Mouse (Mus musculus) cerebellum, postnatal 36 days (tissue): ENCODE measurements at regions not wholly inside any gene's neighbourhood (a gene's known extent, or its start where the extent isn't known, plus 50 kb on each side); places are given as distances from the start of the nearest gene placed in this dataset.

ENCODE experiments used
- DNase-seq, 2 experiments: peaks; one replicate each; pipeline ENCODE4 v3.0.0; 2021 to 2022; ENCODE audit warnings: mixed read lengths in 2 of 2

DNA sequence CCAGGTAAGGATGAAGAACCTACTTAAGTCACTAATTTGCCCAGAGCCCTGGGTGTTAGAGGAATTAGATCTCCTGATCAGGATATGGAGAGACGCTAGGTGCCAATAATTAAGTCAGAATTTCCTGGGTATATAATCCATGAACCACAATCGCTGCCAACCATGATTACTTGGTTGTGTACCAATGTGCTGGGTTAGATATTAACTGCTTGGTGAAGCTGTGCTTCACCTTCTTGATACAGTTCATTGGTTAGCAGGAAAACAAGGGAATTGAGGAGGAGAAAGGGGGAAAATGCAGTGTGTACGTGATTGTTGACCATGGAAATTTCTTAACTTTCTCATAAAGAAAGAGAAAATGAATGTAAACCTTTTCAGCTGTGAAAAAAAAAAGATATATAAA, 961.7 kb upstream of the Slc39a10 start:
- DNase-seq: no peak

- DNase-seq: no peak
These were observed 961.3 kb upstream of the Slc39a10 start for GRCm38 (mm10) chr1:47853911-47854310.

DNA sequence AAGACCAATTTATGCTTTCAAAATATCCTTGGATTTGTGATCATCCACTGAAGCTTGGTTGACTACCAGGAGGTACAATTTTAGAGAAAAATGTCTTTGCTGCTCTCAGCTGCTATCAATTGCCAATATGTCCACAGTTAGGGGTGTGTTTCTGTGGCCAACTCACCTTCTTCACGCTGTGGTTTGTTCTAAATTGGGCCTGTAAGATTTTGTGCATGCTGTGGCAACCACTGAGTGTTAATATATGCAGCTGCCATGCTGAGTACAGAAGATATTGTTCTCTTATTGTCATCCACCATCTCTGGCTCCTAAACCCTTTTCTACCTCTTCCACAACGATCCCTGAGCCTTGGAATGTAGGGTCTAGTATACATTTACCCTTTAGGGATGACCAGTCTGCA, 948.2 kb upstream of the Slc39a10 start:
- DNase-seq: peak; percentile 14 to 43

GRCm38 (mm10) chr1:47834072-47834471, 941.4 kb upstream of the Slc39a10 start:
- DNase-seq: no peak

DNA sequence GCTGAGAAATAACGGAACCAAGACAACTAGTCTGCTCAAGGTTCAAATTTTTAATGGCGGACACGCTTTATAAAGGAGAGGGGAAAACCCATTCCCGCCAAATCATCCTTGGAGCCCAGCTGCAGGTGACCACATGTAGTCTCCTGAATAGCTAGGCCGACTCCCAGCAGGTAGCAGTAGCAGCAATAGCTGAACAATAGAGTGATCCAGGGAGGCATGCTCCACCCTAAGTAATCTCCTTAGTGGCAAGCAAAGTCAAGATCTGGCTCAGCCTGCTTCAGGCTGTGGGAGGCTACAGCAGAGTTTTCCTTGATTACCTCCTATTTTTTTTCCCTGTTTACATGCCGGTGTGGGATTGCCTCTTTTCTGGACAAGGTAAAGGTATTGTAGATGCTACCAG, 934.6 kb upstream of the Slc39a10 start:
- DNase-seq: no peak

- peak in 1 of 2 experiments; percentile 37 for DNase-seq
These were observed 916.9 kb upstream of the Slc39a10 start for GRCm38 (mm10) chr1:47809508-47809907.

- no peak for DNase-seq
These were observed 902.1 kb upstream of the Slc39a10 start for GRCm38 (mm10) chr1:47794763-47795162.
